ENCODE assay signal across 15 mouse cellular contexts in the genomic region with DNA sequence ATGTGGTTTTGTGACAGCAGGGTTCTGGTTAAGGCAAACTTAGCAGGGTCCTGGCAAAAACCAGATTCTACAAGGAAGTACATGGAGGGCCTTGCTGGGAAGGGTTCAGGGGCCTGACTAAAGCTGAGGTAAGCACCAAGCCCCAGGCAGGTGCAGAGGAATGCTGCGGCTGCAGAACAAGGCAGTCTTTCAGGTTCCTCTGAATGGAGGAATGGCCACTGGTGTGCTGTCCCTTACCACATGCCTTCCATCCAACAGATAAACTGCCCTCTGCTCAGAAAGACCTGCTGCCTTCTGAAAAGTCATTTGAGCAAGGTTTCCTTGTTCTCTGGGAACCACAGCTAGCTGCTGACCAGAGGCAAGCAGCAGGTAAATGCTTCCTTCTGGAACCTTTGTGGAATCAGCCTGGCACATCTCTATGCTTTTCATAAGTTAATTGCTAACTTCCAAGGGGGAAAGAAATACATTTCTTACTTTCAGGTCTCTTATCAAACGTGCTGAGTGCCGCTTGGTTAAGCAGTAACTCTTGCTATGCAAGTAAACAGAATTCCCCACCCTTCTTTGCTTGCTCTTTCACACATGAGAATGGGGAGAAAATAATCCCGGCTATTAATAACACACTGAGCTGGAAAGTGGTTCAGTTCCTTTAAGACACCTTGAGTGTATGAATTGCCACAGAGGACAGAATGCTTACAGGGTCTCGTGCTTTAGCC.
DNase-seq lines count a peak whose midpoint lies in the region; ATAC-seq and TF ChIP-seq lines count a peak whose summit lies in the region.
"Had no signal": no experiment of that assay in that cellular context is flagged by ENCODE, and none has a peak within 500 bp of the region (broad histone marks: within the 10 kb centered on the region; RNA-seq: fewer than 3 reads in every experiment).

No protein-coding gene starts in this region.

- H3K9me3 ChIP-seq in kidney, embryonic 16.5 days (ENCODE audit: low read length): peaks cover 4% of the 10 kb centered on the region; the same call in 1 of the 2 replicates
- H3K9me3 ChIP-seq in lung, embryonic 16.5 days (ENCODE audit: control insufficient read depth, low read length): no peaks in the 10 kb centered on the region
- no peaks in the 10 kb centered on the region for H3K9me3 ChIP-seq in stomach, postnatal 0 days (ENCODE audit: control insufficient read depth, low read length)
- H3K9me3 ChIP-seq: liver, embryonic 12.5 days had no signal

- intact Hi-C loops in heart, postnatal 25 days (cut with DNase I): no loop called here

- H3K36me3 ChIP-seq in kidney, embryonic 16.5 days (ENCODE audit: insufficient read depth, low read length): no peaks in the 10 kb centered on the region
- no peaks in the 10 kb centered on the region for H3K36me3 ChIP-seq in lung, embryonic 16.5 days (ENCODE audit: control insufficient read depth, insufficient read depth, low read length)
- H3K36me3 ChIP-seq in stomach, postnatal 0 days (ENCODE audit: control insufficient read depth, insufficient read depth, low read length): no peaks in the 10 kb centered on the region
- H3K36me3 ChIP-seq: liver, embryonic 12.5 days; neural tube, embryonic 12.5 days had no signal

- peak; percentile 64 for DNase-seq in heart, adult 11 months
- DNase-seq in heart, postnatal 25 days (ENCODE audit: low spot score): no peak
- peak; percentile 64 for DNase-seq in stomach, postnatal 0 days (ENCODE audit: low spot score)
- DNase-seq in gastrocnemius, postnatal 4 days (ENCODE audit: low spot score in 2 of 2): no peak
- no peak for DNase-seq in B cell, adult 2 months
- no peak for DNase-seq in thymus, adult 18-20 months
- DNase-seq: adrenal gland, adult 8-10 months; cerebellum, adult 8-10 months; retina, postnatal 1 day; thymus, postnatal 36 days had no signal

- no peak overlapping the region for H3K9ac ChIP-seq in kidney, embryonic 16.5 days (replicated peaks; ENCODE audit: low read length)
- 0 out of 2 replicates have a peak overlapping the region, but pooled peaks have one; percentile 27 for H3K9ac ChIP-seq in lung, embryonic 16.5 days (ENCODE audit: low read length)
- no peak overlapping the region for H3K9ac ChIP-seq in stomach, postnatal 0 days (ENCODE audit: low read length)
- H3K9ac ChIP-seq: hindbrain, embryonic 14.5 days; liver, embryonic 12.5 days; neural tube, embryonic 12.5 days had no signal

- no peak for TF ChIP-seq EP300 in stomach, postnatal 0 days (optimal IDR thresholded peaks at IDR 0.05)

- H3K27me3 ChIP-seq in kidney, embryonic 16.5 days (ENCODE audit: insufficient read depth, low read length): no peaks in the 10 kb centered on the region
- no peaks in the 10 kb centered on the region for H3K27me3 ChIP-seq in lung, embryonic 16.5 days (ENCODE audit: control insufficient read depth, insufficient read depth, low read depth, low read length)
- no peaks in the 10 kb centered on the region for H3K27me3 ChIP-seq in stomach, postnatal 0 days (ENCODE audit: control insufficient read depth, insufficient read depth, low read length)
- H3K27me3 ChIP-seq: liver, embryonic 12.5 days; neural tube, embryonic 12.5 days had no signal

- ATAC-seq in kidney, embryonic 16.5 days (ENCODE audit: low FRiP score, low TSS enrichment): peak; percentile 89
- peak; percentile 88 for ATAC-seq in lung, embryonic 16.5 days (ENCODE audit: low read depth)
- peak; percentile 90 for ATAC-seq in stomach, postnatal 0 days (ENCODE audit: low FRiP score, low TSS enrichment)
- ATAC-seq: liver, embryonic 12.5 days had no signal

- 72% methylated on average over 5 of the region's 5 CpGs for WGBS in kidney, embryonic 16.5 days
- WGBS in lung, embryonic 16.5 days: 52% methylated on average over 5 of the region's 5 CpGs
- WGBS in stomach, postnatal 0 days: 48% methylated on average over 5 of the region's 5 CpGs

- no peak overlapping the region for H3K4me3 ChIP-seq in kidney, embryonic 16.5 days (ENCODE audit: low read length)
- no peak overlapping the region for H3K4me3 ChIP-seq in lung, embryonic 16.5 days (ENCODE audit: low read length)
- H3K4me3 ChIP-seq in stomach, postnatal 0 days (ENCODE audit: low read depth, low read length): no peak overlapping the region
- H3K4me3 ChIP-seq: liver, embryonic 12.5 days; neural tube, embryonic 12.5 days had no signal

- H3K27ac ChIP-seq in kidney, embryonic 16.5 days (ENCODE audit: low read length): peak overlapping the region; percentile 87
- peak overlapping the region; percentile 94 for H3K27ac ChIP-seq in lung, embryonic 16.5 days (ENCODE audit: low read length)
- H3K27ac ChIP-seq in stomach, postnatal 0 days (replicated peaks): peak overlapping the region; percentile 79
- H3K27ac ChIP-seq: hindbrain, embryonic 14.5 days; liver, embryonic 12.5 days; neural tube, embryonic 12.5 days had no signal

- no peak for TF ChIP-seq CTCF in stomach, postnatal 0 days (IDR thresholded peaks at IDR 0.05; ENCODE audit: low read depth)

- H3K4me2 ChIP-seq in kidney, embryonic 16.5 days (replicated peaks; ENCODE audit: low read depth, low read length): no peak overlapping the region
- no peak overlapping the region for H3K4me2 ChIP-seq in lung, embryonic 16.5 days (ENCODE audit: low read depth, low read length)
- H3K4me2 ChIP-seq in stomach, postnatal 0 days (replicated peaks; ENCODE audit: low read depth): no peak overlapping the region
- H3K4me2 ChIP-seq: hindbrain, embryonic 14.5 days; liver, embryonic 12.5 days; neural tube, embryonic 12.5 days had no signal

- H3K4me1 ChIP-seq in kidney, embryonic 16.5 days (ENCODE audit: insufficient read depth, low read length): no peaks in the 10 kb centered on the region
- H3K4me1 ChIP-seq in lung, embryonic 16.5 days (replicated peaks; ENCODE audit: control insufficient read depth, insufficient read depth, low read length): no peaks in the 10 kb centered on the region; the same call in 1 of the 2 replicates
- H3K4me1 ChIP-seq in stomach, postnatal 0 days (replicated peaks; ENCODE audit: control insufficient read depth, insufficient read depth): no peaks in the 10 kb centered on the region
- H3K4me1 ChIP-seq: liver, embryonic 12.5 days; neural tube, embryonic 12.5 days had no signal

Comparison
In these comparisons a context has a peak if more than half of its experiments do, and no peak if none do; other contexts are left out.
1. DNase-seq: peak in heart, adult 11 months (single experiment) and stomach, postnatal 0 days (single experiment); none in heart, postnatal 25 days (single experiment), gastrocnemius, postnatal 4 days (0 of 2), B cell, adult 2 months (0 of 2) and thymus, adult 18-20 months (0 of 2).
2. Peak in every context shown above with its lines, with median percentiles within 50 percentile points of each other: ATAC-seq and H3K27ac ChIP-seq.